Mouse (Mus musculus): ENCODE measurements around the gene Psmd12. TPM values are rescaled to one million over a fixed set of nuclear protein-coding genes. Genes with fewer than 3 reads are reported as not detected.

Psmd12 gene
- polyA plus RNA-seq, 1 experiment from 2014 or later: 151 TPM

DNA sequence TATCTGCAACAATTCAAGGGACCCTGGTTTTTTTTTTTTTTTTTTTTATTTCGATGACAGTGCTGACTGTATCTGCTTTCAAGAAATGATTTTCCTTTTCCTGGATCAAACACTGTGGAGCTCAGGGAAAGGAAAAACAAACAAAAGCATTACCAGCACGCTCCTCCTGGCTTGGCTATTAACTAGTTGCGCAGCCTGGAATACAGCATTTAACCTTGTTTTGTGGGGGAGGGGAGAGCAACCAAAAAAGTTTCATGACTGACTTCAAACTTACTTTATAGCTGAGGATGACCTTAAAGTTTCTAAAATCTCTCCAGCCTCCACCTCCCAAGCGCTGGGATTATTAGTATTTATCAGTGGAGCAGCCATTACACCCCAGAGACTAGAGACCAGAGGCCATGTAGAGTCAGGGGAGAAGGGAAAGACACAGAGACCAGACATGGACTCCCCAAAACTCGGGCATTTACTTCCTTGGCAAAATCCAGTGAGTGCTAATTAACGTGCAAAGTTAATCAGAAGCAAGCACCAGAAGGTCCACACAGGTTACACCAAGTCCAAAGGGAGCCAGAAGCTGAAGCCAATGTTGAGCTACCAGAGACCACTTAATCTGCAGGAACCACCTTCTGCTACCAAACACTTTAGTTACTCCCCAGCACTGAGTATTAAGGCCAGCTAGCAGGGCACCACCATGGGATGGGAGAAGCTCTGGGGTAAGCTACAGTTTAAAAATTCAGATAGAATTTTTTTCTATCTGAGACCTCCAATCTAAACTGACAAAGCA, 12.5 kb upstream of the Psmd12 start:
- no peak for ATAC-seq (replicated peaks; ENCODE audit: low FRiP score, low read depth)
- no peaks in the 10 kb centered on the region for H3K27me3 ChIP-seq (ENCODE audit: insufficient read depth, low read length)
- WGBS: 45% methylated on average over 6 of the region's 6 CpGs
- TF ChIP-seq CTCF (IDR thresholded peaks at IDR 0.05; ENCODE audit: low read depth): no peak
- H3K4me2 ChIP-seq (ENCODE audit: low read length): 0 out of 2 replicates have a peak overlapping the region, but pooled peaks have one; percentile 0
- H3K9ac ChIP-seq (ENCODE audit: low read depth, low read length): no peak overlapping the region
- no peak for DNase-seq (ENCODE audit: low spot score)
- H3K27ac ChIP-seq: peak overlapping the region; percentile 32
- no peaks in the 10 kb centered on the region for H3K9me3 ChIP-seq (replicated peaks; ENCODE audit: low read length)
- no peak overlapping the region for H3K4me3 ChIP-seq (replicated peaks; ENCODE audit: low read depth, low read length)
- H3K36me3 ChIP-seq (ENCODE audit: insufficient read depth, low read length): no peaks in the 10 kb centered on the region
- H3K4me1 ChIP-seq (replicated peaks; ENCODE audit: insufficient read depth, low read length): no peaks in the 10 kb centered on the region; the same call in 1 of the 2 replicates

DNA sequence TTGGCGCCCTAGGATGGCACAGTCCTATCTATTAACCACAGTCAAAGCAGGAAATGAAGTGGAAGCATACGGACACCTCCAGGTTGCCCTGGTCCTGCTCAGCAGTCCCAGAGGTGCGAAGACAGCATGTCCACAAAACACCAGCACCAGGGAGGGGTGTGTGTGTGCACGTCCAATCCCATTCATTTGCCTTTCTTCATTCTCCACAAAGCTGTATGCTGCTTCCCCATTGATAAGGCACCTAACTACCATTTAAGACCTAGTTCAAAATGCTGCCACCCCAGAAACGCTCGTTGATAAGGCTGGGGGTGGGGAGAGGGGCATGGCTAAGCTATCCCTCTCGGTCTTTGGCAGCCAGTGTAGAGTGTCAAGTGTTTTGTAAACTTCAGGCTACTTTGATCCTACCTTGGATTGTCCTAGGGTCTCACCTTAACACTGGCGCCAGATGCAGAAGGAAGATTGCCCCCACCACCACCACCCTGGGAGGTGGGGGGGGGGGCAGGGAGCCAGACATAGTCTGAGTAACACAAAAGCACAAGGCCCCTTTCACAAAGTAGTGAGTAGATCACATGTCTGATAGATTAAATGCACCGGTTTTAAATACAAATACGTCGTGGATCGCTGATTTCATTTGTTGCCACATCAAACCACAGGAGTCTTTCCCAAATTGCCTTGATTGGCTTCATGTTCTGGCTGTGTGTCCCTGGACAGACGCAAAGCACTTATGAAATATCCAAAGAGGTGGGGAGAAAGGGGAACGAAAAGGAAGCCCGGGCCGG, 10.8 kb upstream of the Psmd12 start:
- no peak for DNase-seq (ENCODE audit: low spot score)
- WGBS: 19% methylated on average over 16 of the region's 16 CpGs
- peak overlapping the region; percentile 89 for H3K4me3 ChIP-seq (replicated peaks; ENCODE audit: low read depth, low read length)
- peak overlapping the region; percentile 98 for H3K4me2 ChIP-seq (ENCODE audit: low read length)
- no peak; the same call in 1 of the 2 replicates for ATAC-seq (replicated peaks; ENCODE audit: low FRiP score, low read depth)
- no peaks in the 10 kb centered on the region for H3K36me3 ChIP-seq (ENCODE audit: insufficient read depth, low read length)
- H3K4me1 ChIP-seq (replicated peaks; ENCODE audit: insufficient read depth, low read length): no peaks in the 10 kb centered on the region; the same call in 1 of the 2 replicates
- peak overlapping the region; percentile 91 for H3K27ac ChIP-seq
- TF ChIP-seq CTCF (IDR thresholded peaks at IDR 0.05; ENCODE audit: low read depth): no peak
- no peaks in the 10 kb centered on the region for H3K9me3 ChIP-seq (replicated peaks; ENCODE audit: low read length)
- peak overlapping the region; percentile 87 for H3K9ac ChIP-seq (ENCODE audit: low read depth, low read length)
- no peaks in the 10 kb centered on the region for H3K27me3 ChIP-seq (ENCODE audit: insufficient read depth, low read length)

DNA sequence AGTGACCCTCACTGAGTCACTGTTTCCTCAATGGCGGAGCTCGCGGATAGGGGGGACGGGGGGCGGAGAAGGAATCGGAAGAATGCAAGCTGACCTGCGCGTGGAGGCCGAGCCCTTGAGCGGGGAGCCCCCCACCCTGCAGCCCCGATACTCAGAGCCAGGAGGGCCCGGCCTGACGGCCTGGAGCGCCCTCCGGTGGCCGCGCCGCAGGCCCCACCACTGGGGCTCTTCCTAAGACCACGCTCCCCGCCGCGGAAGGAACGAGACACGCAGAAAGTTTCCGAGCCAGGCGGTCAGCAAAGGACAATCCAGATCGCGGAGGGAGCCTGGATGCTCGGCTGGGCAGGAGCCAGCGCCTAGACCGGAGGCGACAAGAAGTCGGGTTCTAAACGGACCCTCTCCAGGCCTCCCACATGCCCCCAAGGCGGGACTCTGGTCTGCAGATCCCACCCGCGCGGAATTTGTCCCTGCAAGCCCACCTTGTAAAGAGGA, 10.2 kb upstream of the Psmd12 start:
- ATAC-seq (replicated peaks; ENCODE audit: low FRiP score, low read depth): peak; percentile 81
- H3K9ac ChIP-seq (ENCODE audit: low read depth, low read length): peak overlapping the region; percentile 87
- H3K9me3 ChIP-seq (replicated peaks; ENCODE audit: low read length): no peaks in the 10 kb centered on the region
- no peaks in the 10 kb centered on the region for H3K27me3 ChIP-seq (ENCODE audit: insufficient read depth, low read length)
- H3K27ac ChIP-seq: peak overlapping the region; percentile 91
- peak overlapping the region; percentile 98 for H3K4me2 ChIP-seq (ENCODE audit: low read length)
- TF ChIP-seq CTCF (IDR thresholded peaks at IDR 0.05; ENCODE audit: low read depth): peak; percentile 96
- peak; percentile 87 for DNase-seq (ENCODE audit: low spot score)
- peak overlapping the region; percentile 89 for H3K4me3 ChIP-seq (replicated peaks; ENCODE audit: low read depth, low read length)
- WGBS: under 1% methylated on average over 38 of the region's 38 CpGs
- no peaks in the 10 kb centered on the region for H3K36me3 ChIP-seq (ENCODE audit: insufficient read depth, low read length)
- H3K4me1 ChIP-seq (replicated peaks; ENCODE audit: insufficient read depth, low read length): no peaks in the 10 kb centered on the region; the same call in 1 of the 2 replicates

DNA sequence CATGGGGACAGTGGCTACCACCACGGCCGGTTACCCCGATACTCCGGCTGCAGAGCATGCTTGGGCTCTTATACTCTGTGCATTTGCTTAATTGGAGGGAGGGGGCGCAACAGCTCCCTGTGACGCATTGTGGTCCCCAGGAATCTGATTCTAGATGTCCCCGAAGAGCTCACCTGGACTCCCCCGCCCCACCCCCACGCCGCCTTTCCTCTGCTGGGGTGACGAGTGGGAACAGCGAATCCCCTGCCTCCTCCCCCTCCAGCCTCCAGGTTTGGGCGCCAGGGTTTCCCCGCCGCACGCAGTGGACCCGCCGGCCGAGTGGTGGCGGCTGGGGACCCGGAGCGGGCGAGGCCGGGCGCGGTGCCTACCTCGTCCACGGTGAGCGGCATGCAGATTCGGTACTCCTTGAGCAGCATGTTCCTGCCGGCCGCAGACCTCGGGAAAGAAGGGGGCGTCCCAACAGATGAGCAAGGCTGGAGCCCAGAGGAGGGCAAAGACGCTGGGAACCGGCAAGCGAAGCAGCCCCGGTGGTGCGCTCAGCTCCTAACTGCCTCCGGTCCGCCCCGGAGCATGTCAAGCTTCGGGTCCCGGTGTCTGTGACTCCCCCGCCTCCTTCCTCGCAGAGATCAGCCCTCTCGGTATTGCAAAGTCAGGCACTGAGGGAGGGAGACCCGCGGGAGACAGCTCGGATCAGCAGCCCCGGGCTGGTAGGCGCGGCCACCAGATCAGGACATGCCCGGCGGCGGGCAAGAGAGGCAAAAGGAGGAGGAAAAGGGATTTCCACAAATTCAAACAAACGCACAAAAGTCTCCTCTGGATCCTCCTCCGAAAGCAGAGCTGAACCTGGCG, 9.5 kb upstream of the Psmd12 start:
- Histone ChIP-seq H3K36me3 (ENCODE audit: insufficient read depth, low read length) (no peaks in the 10 kb centered on the region), H3K4me2 (ENCODE audit: low read length) (peak overlapping the region; percentile 98), H3K9me3 (replicated peaks; ENCODE audit: low read length) (no peaks in the 10 kb centered on the region), H3K4me1 (replicated peaks; ENCODE audit: insufficient read depth, low read length) (no peaks in the 10 kb centered on the region; the same call in 1 of the 2 replicates), H3K9ac (ENCODE audit: low read depth, low read length) (peak overlapping the region; percentile 87), H3K27ac (peak overlapping the region; percentile 91), H3K27me3 (ENCODE audit: insufficient read depth, low read length) (no peaks in the 10 kb centered on the region), H3K4me3 (replicated peaks; ENCODE audit: low read depth, low read length) (peak overlapping the region; percentile 89)
- ATAC-seq (replicated peaks; ENCODE audit: low FRiP score, low read depth) (peak; percentile 53), DNase-seq (ENCODE audit: low spot score) (peak; percentile 60)
- TF ChIP-seq CTCF (IDR thresholded peaks at IDR 0.05; ENCODE audit: low read depth): no peak
- WGBS: under 1% methylated on average over 57 of the region's 59 CpGs

DNA sequence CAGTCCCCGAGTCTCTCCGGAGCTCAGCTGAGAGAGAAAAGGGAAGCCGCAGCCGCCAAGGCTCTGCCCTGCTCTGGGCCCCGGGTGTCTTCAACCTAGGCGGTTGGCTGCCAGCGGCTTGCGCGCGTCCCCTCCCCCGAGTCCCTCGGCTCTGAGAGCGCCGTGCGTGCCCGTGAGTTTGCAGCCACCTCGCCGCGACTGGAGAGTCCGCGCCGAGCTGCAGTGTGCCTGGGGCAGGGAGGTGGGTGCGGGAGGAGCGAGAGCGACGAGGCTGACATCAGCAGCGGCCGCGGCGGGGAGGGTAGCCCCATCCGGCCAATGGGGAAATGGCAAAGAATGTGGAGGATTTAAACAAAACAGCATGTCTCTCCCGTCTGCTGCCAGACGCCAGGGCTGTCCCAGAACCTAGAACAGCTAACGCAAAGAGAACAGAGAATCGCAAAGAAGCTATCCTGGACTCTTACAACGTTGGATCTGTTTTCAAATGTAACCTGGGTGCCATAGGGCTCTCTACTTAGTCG, 8.7 kb upstream of the Psmd12 start, which contains the start of gene Pitpnc1:
Pitpnc1 (minus strand) TSS at position 179 of the 521 bp plus-strand sequence.
- H3K4me2 ChIP-seq (ENCODE audit: low read length): peak within 1 kb of the TSS; percentile 98
- DNase-seq (ENCODE audit: low spot score): peak; percentile 95
- no peaks in the 10 kb centered on the region for H3K27me3 ChIP-seq (ENCODE audit: insufficient read depth, low read length)
- TF ChIP-seq CTCF (IDR thresholded peaks at IDR 0.05; ENCODE audit: low read depth): 0 out of 2 replicates have a peak, but pooled peaks have one; percentile 20
- peak within 1 kb of the TSS; percentile 89 for H3K4me3 ChIP-seq (replicated peaks; ENCODE audit: low read depth, low read length)
- H3K9ac ChIP-seq (ENCODE audit: low read depth, low read length): peak within 1 kb of the TSS; percentile 87
- ATAC-seq (replicated peaks; ENCODE audit: low FRiP score, low read depth): peak; percentile 65
- 1% methylated on average over 36 of the region's 37 CpGs for WGBS
- H3K9me3 ChIP-seq (replicated peaks; ENCODE audit: low read length): no peaks in the 10 kb centered on the region
- no peaks in the 10 kb centered on the region; the same call in 1 of the 2 replicates for H3K4me1 ChIP-seq (replicated peaks; ENCODE audit: insufficient read depth, low read length)
- peak within 1 kb of the TSS; percentile 91 for H3K27ac ChIP-seq
- no peaks in the 10 kb centered on the region for H3K36me3 ChIP-seq (ENCODE audit: insufficient read depth, low read length)
